Mouse (Mus musculus) cerebellum, postnatal 36 days (tissue): Measurements from ENCODE around the gene Ikzf1.

ENCODE experiments used
- DNase-seq, 2 experiments: peaks; one replicate each; pipeline ENCODE4 v3.0.0; 2021 to 2022; ENCODE audit warnings: mixed read lengths in 2 of 2

The Ikzf1 gene

GRCm38 (mm10) chr11:11772196-11772595 lies 87.4 kb downstream of the Ikzf1 start:
- no peak for DNase-seq

DNA sequence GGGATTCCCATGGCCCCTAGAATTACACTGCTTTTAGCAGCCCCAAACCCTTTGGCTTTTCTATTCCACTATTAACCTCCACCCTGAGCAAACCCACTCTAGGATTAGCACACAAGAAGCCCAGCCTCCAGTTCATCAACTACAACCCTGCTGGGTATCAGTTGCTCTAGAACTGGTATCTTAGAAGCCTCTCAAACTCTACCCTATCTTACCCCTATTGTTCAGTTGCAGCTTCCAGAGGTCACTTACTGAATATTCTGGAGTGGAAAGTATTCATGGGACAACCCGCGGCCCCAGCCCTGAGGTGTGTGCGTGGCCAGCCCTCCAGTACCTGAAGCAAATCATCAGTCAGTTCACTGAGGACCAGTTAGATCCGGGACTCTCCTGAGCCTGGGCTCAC lies 89.6 kb downstream of the Ikzf1 start:
- DNase-seq = no peak

DNA sequence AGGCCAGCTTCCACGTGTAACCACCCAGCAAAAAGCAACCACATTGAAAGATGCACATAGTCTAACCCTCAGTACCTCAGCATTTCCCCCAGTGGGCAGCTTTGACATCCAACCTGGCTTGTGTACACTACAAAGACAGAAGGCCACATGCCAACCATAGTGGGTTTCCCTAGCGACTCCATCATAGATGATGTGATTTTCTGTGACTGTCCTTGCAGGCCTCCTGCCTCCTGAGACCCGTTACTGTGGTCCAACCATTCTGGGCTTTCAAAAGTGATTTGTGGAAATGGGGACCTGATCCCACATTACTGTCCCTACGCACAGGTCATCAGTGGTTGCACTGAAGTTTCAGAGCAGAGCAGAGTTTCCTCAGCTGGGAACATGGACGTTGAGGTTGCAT lies 90.1 kb downstream of the Ikzf1 start:
- DNase-seq = no peak

- DNase-seq = no peak
These were observed 91.4 kb downstream of the Ikzf1 start for GRCm38 (mm10) chr11:11776071-11776821.

DNA sequence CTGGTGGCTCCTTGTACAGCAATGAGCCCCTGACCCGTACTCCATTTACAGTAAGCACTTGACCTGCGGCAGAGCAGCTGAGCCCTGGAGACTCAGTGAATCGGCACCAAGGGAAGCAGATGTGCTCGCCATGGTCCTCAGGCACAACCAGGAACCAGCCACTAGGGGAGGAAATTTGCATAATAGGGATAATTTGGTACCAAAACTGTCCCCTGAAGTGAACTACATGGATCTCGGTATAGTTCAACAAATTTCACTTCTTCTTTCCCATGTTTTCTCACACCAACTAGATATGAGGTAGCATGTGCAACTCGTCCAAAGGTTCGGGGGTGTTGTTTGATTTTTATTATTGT lies 92.0 kb downstream of the Ikzf1 start:
- DNase-seq = no peak

DNA sequence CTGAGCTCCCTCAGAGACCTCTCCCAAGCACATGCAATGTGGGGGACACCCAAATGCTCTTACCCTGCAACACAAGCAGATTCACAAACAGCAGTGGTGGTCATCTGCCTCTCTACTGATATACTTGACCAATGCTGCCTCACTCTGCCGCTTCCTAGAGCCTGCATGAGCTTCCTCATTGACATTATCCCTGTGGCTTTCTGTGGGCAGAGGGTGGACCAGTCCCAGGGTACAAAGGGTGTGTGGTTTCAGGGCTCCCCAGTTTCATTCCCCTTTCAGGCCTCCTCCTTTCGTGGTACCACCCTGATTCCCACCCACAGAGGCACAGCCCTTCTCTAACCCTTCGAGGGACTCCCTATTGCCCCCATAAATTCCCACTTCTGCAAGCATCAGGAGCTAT lies 92.4 kb downstream of the Ikzf1 start:
- no peak for DNase-seq

DNA sequence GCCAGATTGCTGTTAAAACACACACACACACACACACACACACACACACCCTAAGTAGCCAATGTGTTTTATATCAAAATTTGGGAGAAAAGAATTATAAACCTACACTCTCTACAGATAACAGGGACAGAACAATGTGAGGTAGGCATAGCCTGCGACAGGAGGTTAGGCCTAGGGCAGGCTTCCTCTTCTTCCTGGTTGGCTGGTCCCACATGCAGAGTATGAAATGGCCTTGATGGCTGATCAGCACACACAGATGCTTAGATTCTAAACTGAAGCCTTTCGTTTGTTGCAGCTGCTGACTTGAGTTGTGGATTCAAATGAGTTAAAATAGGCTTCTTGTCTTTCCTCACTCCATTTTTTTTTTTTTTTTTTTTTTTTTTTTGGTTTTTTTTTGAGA lies 93.0 kb downstream of the Ikzf1 start:
- DNase-seq = no peak

GRCm38 (mm10) chr11:11778345-11778744 lies 93.5 kb downstream of the Ikzf1 start:
- DNase-seq = no peak

DNA sequence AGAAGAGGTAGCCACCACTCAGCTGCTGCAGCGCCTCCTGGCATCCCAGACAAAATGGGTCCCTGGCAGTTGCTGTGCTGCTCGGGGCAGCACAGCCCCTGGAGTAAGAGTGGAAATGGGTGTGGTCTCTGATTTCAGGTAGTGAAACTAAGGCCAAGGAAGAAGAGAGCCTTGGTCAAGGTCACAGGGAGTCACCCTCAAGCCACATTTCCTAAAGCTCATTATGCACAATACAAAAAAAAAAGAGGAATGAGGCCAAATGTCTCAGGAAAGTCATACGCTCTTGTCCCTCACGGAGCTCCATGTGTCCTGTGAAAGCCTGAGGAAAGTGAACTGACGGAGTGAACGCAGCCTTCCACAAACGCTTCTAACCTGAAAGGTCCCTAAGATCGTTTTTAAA lies 96.9 kb downstream of the Ikzf1 start:
- DNase-seq = no peak

GRCm38 (mm10) chr11:11785457-11785856 lies 100.7 kb downstream of the Ikzf1 start:
- no peak for DNase-seq

DNA sequence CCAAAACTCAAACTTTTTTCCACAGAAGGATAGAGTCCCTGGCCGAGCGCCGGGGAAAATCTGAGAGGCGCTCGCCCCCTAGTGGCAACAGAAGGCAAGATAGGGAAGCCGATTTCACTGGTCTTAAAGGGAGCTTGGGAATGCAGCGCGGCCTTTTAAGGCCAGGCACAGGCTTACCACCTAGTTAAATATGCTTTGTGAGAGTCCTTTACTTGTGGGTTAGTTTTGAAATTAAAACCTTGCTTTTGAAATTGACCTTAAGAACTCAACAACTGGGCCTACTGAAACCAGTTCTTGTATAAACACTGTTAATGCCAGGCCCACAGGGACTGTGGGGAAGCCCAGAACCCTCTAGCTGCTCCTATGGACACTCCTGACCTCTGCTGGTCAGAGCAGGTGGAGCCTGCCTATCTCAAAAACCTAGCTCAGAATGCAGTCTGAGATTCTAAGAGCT lies 103.7 kb downstream of the Ikzf1 start:
- peak; percentile 62 to 69 for DNase-seq

DNA sequence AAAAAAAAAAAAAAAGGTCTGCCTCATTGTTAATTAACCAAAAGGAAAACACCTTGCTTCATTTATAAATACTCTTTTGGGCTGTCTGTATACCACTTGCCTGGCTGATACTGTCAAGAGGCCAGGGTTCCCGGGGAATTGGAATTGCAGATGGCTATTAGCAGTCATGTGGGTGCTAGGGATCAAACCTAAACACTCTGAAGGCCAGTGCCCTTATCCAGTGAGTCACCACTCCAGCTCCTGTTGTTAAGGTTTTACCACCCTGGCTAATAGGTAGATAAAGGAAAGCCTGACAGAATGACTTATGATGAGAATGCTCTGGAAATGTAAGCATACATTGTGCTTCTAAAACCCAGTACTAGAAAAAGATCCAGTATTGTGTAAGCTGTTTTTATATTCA lies 109.8 kb downstream of the Ikzf1 start:
- no peak for DNase-seq

GRCm38 (mm10) chr11:11798690-11799089 lies 113.9 kb downstream of the Ikzf1 start:
- no peak for DNase-seq

DNA sequence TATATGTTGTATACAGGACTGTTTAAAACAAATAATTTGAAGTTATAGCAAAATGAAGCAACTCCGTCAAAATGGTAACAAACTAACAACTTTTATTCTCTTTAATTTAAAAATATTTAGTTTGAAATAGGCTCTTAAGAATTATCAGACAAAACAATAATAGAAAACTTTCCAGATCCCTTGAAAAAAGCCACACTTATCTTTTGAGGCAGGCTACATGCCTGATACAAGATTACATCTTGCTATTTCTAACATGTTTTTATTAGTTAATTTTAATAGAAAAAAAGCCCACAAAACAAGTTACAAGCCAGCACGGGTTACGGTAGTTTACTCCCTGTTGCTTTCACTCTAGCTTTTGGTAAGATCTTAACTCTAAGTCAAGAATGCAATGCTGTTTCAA lies 115.5 kb downstream of the Ikzf1 start:
- DNase-seq = no peak

DNA sequence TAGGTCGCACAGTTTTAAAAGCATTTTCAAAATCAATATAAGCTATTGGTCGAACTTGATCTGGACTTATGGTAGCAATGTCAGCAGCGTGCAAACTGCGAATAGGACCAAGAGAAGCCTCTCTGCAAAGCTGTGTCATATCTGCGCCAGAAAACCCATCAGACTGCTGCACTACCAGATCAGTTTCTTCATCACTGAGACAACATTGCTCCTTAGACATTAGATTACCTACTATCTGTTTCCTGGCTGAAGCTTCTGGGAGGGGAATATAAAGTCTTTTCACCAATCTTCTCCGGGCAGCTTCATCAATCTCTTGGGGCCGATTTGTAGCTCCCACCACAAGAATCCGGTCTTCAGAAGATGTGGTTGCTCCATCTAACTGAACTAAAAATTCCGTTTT lies 116.3 kb downstream of the Ikzf1 start:
- no peak for DNase-seq

DNA sequence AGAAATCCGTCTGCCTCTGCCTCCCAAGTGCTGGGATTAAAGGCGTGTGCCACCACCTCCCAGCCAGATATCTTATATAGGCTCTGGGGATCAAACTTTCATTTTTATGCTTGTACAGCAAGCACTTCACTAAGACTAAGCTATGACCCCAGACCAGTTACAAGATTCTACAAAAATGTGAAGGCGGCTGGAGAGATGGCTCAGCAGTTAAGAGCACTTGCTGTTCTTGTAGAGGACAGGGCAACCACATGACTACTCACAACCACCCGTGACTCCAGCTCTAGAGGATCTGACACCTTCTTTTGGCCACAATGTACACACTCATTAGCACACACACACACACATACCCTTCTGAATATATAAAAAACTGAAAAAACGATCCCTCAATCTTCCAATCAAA lies 119.6 kb downstream of the Ikzf1 start:
- no peak for DNase-seq

DNA sequence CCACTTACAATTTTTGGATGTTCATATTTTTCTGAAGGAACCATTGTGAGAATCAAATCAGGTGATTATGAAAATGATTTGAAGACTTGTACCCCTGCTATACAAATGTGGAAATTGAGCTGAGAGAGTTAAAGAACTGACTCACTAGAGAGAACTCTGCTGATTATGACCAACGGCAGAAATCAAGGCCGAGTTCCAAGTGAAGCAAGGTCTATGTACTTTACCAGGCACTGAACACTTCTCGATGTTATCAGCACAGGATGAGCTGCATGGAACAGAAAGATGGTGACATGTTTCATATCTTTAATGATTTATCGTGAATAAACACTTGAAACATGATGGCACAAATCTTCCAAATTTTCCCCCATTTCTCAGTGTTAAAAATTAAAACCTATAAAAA lies 121.1 kb downstream of the Ikzf1 start:
- no peak for DNase-seq

DNA sequence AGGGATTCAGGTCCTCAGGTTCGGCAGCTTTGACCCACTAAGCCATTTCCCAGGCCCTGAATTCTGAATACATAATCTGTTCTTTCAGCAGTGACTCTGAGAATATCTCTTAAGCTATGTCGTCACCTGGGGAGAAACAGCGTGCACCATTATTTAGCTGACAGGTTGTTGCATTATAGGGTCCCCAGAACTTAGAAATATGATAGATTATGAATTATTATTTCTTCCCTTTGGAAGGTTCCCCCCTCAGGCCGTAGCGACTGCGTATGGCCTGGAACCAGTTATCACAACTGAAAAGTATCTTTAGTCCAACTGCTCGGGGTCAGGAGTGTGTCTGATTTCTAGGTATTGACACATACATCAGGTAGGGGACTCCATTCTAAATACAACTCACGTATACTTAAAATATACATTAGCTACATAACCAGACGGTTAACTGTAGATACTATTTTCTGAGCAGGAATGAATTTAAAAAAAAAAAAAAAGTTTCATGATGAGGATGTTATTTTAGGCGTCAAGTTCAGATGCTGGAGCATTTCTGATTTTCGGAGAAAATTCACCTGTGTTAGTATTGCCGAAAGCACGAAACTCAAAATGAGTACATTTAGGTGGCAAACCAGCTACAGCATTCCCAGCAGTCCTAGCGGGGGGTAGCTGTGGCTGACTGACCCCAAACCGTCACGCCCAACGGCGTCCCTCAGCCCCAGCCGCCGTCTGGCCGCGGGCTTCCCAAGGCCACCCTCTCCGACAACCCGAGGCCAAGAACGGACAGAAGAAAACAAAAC lies 123.4 kb downstream of the Ikzf1 start:
- no peak for DNase-seq

- DNase-seq = peak; percentile 95 to 96
These were observed 124.1 kb downstream of the Ikzf1 start, which contains the start of gene Fignl1 for GRCm38 (mm10) chr11:11808820-11809403. Gene Fignl1, minus strand, starts transcription at chr11:11808962.

DNA sequence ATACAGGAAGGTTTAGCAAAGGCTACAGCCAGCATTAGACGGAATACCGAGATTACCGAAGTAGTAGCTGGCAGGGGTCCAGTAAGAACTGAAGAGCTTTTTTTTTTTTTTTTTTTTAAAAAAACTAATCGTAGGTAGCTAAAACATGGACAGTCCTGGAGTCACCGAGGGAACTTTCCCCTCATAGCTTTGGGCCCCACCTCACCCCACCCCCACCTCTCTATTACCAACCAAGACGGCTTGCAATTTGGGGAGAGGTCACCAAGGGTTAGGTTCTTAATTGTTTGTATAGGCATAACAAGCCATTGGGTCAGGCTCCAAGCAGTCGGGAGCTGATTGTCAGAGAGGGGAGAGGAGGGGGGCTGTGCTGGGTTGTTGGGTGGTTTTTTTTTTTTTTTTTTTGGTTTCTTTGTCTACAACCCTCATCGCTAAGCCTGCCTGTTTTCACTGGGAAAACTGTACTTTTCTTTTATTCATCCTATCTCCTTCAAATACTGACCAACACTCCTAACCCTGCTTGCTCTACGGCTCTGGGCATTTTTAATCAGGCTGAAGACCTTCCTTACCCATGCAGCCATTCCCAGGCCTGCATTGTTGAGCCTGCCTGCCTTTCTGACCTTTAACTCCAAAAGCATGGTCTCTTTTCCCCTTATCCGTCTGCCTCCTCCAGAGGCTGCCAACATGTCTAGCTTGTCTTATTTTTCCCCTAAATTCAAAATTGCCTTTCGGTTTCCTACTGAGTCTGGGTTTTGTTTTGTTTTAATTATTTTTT lies 124.8 kb downstream of the Ikzf1 start:
- DNase-seq = no peak

GRCm38 (mm10) chr11:11811906-11812480 lies 127.2 kb downstream of the Ikzf1 start:
- peak; percentile 69 to 73 for DNase-seq

DNA sequence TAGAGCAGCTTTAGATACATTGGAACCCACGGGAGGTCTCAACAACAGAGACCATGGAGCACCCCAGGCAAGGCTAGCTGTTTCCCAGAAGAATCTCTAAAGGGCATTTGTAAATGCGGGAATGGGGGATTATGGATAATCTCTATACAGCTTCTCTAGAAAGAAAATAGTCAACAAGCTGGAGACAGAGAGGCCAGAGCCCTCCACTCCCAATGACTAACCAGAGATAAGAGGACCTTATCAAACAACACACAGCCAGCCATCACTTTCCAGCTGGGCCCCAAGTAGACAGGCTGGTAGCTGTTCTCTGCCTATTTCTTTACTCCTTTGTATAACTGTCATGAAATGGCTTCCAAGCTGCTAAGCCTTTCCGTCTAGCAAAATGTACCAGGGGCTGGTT lies 130.9 kb downstream of the Ikzf1 start:
- DNase-seq = no peak

GRCm38 (mm10) chr11:11818797-11819196 lies 134.0 kb downstream of the Ikzf1 start:
- DNase-seq = no peak
